ENCODE assay signal across 31 mouse cellular contexts in genomic region chr7:69941881-69942280, GRCm38 (mm10).
"Had no signal": no experiment of that assay in that cellular context is flagged by ENCODE, and none has a peak within 500 bp of the region (broad histone marks: within the 10 kb centered on the region; RNA-seq: fewer than 3 reads in every experiment).

No protein-coding gene starts in this region.

- H3K9ac ChIP-seq: limb, embryonic 12.5 days; limb, embryonic 13.5 days; limb, embryonic 15.5 days; liver, embryonic 12.5 days; liver, embryonic 13.5 days; liver, embryonic 14.5 days; liver, embryonic 15.5 days; liver, postnatal 0 days; lung, embryonic 14.5 days; lung, embryonic 15.5 days; midbrain, embryonic 12.5 days; midbrain, embryonic 13.5 days; midbrain, embryonic 15.5 days; neural tube, embryonic 12.5 days had no signal

- ATAC-seq: liver, embryonic 12.5 days; liver, postnatal 0 days; lung, postnatal 0 days; midbrain, embryonic 13.5 days; midbrain, embryonic 15.5 days; midbrain, embryonic 16.5 days had no signal

- H3K27me3 ChIP-seq: limb, embryonic 12.5 days; limb, embryonic 13.5 days; limb, embryonic 15.5 days; liver, embryonic 12.5 days; liver, embryonic 13.5 days; liver, embryonic 15.5 days; lung, embryonic 15.5 days; megakaryocyte, embryonic 14.5 days; midbrain, embryonic 15.5 days had no signal

- H3K4me3 ChIP-seq: left cerebral cortex, adult 2 months; limb, embryonic 10.5 days; limb, embryonic 12.5 days; limb, embryonic 13.5 days; limb, embryonic 15.5 days; liver, embryonic 12.5 days; liver, embryonic 13.5 days; liver, embryonic 15.5 days; lung, embryonic 15.5 days; megakaryocyte, embryonic 14.5 days; midbrain, embryonic 12.5 days; midbrain, embryonic 13.5 days; midbrain, embryonic 15.5 days; myocyte; neural tube, embryonic 12.5 days had no signal

- H3K9me3 ChIP-seq: limb, embryonic 10.5 days; limb, embryonic 12.5 days; limb, embryonic 13.5 days; limb, embryonic 15.5 days; liver, embryonic 12.5 days; liver, embryonic 13.5 days; liver, embryonic 15.5 days; lung, embryonic 15.5 days; midbrain, embryonic 12.5 days; midbrain, embryonic 13.5 days; midbrain, embryonic 15.5 days; neural tube, embryonic 12.5 days had no signal

- H3K36me3 ChIP-seq: limb, embryonic 10.5 days; limb, embryonic 12.5 days; limb, embryonic 13.5 days; limb, embryonic 15.5 days; liver, embryonic 12.5 days; liver, embryonic 13.5 days; liver, embryonic 15.5 days; lung, embryonic 15.5 days; midbrain, embryonic 12.5 days; midbrain, embryonic 13.5 days; midbrain, embryonic 15.5 days; neural tube, embryonic 12.5 days had no signal

- DNase-seq: left cerebral cortex, postnatal 4 days; liver; liver, embryonic 13.5 days; liver, postnatal 0 days; lung, adult 18-20 months; lung, adult 2 months; lung, embryonic 14.5 days; lung, postnatal 10 days; lung, postnatal 14 days; lung, postnatal 36 days; lung, postnatal 4 days; midbrain, embryonic 14.5 days had no signal

- H3K4me1 ChIP-seq: limb, embryonic 10.5 days; limb, embryonic 12.5 days; limb, embryonic 13.5 days; limb, embryonic 15.5 days; liver, embryonic 12.5 days; liver, embryonic 13.5 days; liver, embryonic 15.5 days; lung, embryonic 15.5 days; megakaryocyte, embryonic 14.5 days; midbrain, embryonic 12.5 days; midbrain, embryonic 13.5 days; midbrain, embryonic 15.5 days; neural tube, embryonic 12.5 days had no signal

- H3K27ac ChIP-seq: left cerebral cortex, adult 2 months; limb, embryonic 10.5 days; limb, embryonic 12.5 days; limb, embryonic 13.5 days; limb, embryonic 15.5 days; liver, embryonic 12.5 days; liver, embryonic 13.5 days; liver, embryonic 14.5 days; liver, embryonic 15.5 days; lung, embryonic 15.5 days; macrophage; midbrain, embryonic 12.5 days; midbrain, embryonic 13.5 days; midbrain, embryonic 15.5 days; neural tube, embryonic 12.5 days had no signal

- H3K4me2 ChIP-seq: limb, embryonic 12.5 days; limb, embryonic 13.5 days; limb, embryonic 15.5 days; liver, embryonic 11.5 days; liver, embryonic 12.5 days; liver, embryonic 13.5 days; liver, embryonic 15.5 days; lung, embryonic 14.5 days; lung, embryonic 15.5 days; midbrain, embryonic 12.5 days; midbrain, embryonic 13.5 days; midbrain, embryonic 15.5 days; neural tube, embryonic 12.5 days had no signal
